Mouse (Mus musculus): ENCODE data around the gene Kif16b. TPM values are rescaled to one million over a fixed set of nuclear protein-coding genes. Genes with fewer than 3 reads are reported as not detected.

Gene Kif16b
- polyA plus RNA-seq, 1 experiment from 2014 or later, result 6.4 TPM

DNA sequence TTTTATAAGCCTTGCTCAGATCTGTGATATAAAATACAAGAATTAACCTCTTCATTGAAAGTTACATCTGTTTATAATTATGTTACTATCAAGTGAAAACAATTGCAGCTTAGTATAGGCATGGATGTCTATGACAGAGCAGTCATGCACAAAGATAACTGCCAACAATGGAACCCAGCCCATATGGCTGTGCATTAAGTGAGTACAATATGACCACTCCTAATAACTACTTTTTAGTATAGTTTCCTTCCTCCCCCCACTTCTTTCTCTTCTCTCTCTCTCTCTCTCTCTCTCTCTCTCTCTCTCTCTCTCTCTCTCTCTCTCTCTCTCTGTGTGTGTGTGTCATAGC is 185.4 kb downstream of the Kif16b start:
- no peak overlapping the region for H3K9ac ChIP-seq (replicated peaks; ENCODE audit: low read depth)
- TF ChIP-seq CTCF (IDR thresholded peaks at IDR 0.05), result no peak
- no peak for TF ChIP-seq EP300 (IDR thresholded peaks at IDR 0.05)
- no peak overlapping the region for H3K4me3 ChIP-seq (ENCODE audit: low read depth, low read length)
- no peaks in the 10 kb centered on the region for H3K4me1 ChIP-seq (ENCODE audit: insufficient read depth, low read depth, low read length)
- ATAC-seq (no peak), DNase-seq (ENCODE audit: low spot score) (no peak)
- no peaks in the 10 kb centered on the region for H3K36me3 ChIP-seq (ENCODE audit: insufficient read depth, low read length)
- no peak overlapping the region for H3K4me2 ChIP-seq (replicated peaks; ENCODE audit: low read depth, low read length)
- H3K27me3 ChIP-seq (replicated peaks; ENCODE audit: insufficient read depth, low read length), result no peaks in the 10 kb centered on the region
- no peak overlapping the region for H3K27ac ChIP-seq (ENCODE audit: low read length)
- no peaks in the 10 kb centered on the region for H3K9me3 ChIP-seq (ENCODE audit: low read length)

DNA sequence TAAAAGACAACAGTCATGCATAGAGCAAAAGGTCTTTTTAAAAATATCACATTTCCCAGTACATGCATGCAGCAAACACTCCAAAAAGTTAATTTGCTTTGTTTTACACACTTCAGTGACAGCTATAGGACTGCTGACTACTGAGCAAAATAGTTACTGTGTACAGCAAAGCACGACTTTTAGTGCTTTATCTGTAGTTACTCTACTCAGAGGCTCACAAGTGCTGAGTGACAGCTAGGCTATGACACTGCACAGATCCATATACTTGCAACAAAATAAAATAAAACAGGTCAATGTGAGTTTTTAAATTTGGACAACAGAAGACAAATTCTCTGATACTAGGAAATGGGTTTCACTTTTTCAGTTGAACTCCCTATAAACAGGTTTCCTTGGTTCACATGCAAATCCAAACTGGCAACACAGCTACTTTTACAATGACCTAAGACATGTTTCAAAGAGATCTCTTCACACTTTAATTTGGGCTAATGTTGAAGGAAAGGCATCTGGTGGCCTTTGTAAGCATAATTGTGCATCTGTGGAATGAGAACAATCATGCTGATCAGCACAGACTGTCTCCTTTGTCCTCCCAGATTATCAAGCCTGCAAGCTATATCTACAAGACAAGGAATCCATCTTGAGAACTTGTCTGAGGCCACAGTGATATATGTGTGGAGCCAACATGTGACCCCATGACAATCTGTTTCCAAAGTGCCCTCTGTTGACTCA is 186.0 kb downstream of the Kif16b start:
- no peak for ATAC-seq

DNA sequence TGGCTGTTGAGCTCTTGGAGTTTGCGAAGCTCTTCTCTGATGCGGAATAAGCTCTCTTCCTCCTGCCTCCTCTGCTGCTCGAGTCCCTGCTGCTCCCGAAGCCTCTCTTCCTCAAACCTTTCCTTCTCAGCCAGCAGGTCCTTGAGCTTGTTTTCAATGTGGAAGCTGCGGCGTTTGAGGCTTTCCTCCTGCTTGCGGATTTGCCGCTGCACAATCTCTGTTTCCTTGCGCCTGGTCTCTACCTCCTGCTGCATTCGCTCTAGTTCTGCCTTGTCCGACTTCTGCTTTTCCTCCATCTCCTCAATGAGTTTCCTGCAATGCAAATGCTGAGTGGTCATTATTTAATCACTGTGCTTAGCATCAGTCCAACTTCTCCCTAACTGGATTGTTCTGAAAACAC is 188.6 kb downstream of the Kif16b start:
- TF ChIP-seq CTCF (IDR thresholded peaks at IDR 0.05) (no peak), EP300 (IDR thresholded peaks at IDR 0.05) (no peak)

More for the DNA sequence above, 186.0 kb downstream of the Kif16b start:
- Histone ChIP-seq H3K4me2 (replicated peaks; ENCODE audit: low read depth, low read length) (no peak overlapping the region), H3K27me3 (replicated peaks; ENCODE audit: insufficient read depth, low read length) (no peaks in the 10 kb centered on the region), H3K4me3 (ENCODE audit: low read depth, low read length) (no peak overlapping the region), H3K27ac (ENCODE audit: low read length) (no peak overlapping the region), H3K4me1 (ENCODE audit: insufficient read depth, low read depth, low read length) (no peaks in the 10 kb centered on the region), H3K36me3 (ENCODE audit: insufficient read depth, low read length) (no peaks in the 10 kb centered on the region), H3K9me3 (ENCODE audit: low read length) (no peaks in the 10 kb centered on the region), H3K9ac (replicated peaks; ENCODE audit: low read depth) (no peak overlapping the region)
- DNase-seq (ENCODE audit: low spot score), result no peak
- TF ChIP-seq CTCF (IDR thresholded peaks at IDR 0.05), result no peak
- TF ChIP-seq EP300 (IDR thresholded peaks at IDR 0.05), result no peak
- WGBS, result 39% methylated on average over 1 of the region's 1 CpGs

DNA sequence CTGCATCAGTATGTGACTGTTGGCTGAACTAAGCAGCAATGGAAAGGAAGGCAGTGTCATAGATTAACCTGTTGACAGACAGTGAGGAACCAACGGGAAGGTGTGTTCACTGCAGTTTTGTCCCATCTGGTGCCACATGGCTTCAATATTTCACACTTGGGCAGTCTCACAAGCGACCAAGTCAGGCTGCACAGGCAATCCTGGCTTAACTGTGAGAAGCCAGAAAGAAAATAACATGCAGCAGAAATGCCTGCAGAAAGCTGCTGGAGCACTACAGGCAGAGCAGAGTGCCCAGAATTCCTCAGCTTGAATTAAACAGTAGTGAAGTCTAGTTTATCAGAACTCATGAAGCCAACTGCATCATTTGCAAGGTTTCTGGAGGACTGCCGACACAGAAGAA is 192.0 kb downstream of the Kif16b start:
- 76% methylated on average over 3 of the region's 3 CpGs for WGBS
- Histone ChIP-seq H3K4me2 (replicated peaks; ENCODE audit: low read depth, low read length) (no peak overlapping the region), H3K4me1 (ENCODE audit: insufficient read depth, low read depth, low read length) (no peaks in the 10 kb centered on the region), H3K4me3 (ENCODE audit: low read depth, low read length) (no peak overlapping the region), H3K27ac (ENCODE audit: low read length) (no peak overlapping the region), H3K9me3 (ENCODE audit: low read length) (no peaks in the 10 kb centered on the region), H3K36me3 (ENCODE audit: insufficient read depth, low read length) (peaks cover 4% of the 10 kb centered on the region; the same call in 1 of the 2 replicates), H3K9ac (replicated peaks; ENCODE audit: low read depth) (no peak overlapping the region), H3K27me3 (replicated peaks; ENCODE audit: insufficient read depth, low read length) (no peaks in the 10 kb centered on the region)
- DNase-seq (ENCODE audit: low spot score) (no peak), ATAC-seq (no peak)
- TF ChIP-seq EP300 (IDR thresholded peaks at IDR 0.05) (no peak), CTCF (IDR thresholded peaks at IDR 0.05) (no peak)

More for the DNA sequence above, 188.6 kb downstream of the Kif16b start:
- DNase-seq (ENCODE audit: low spot score) (no peak), ATAC-seq (no peak)
- Histone ChIP-seq H3K4me1 (ENCODE audit: insufficient read depth, low read depth, low read length) (no peaks in the 10 kb centered on the region), H3K9me3 (ENCODE audit: low read length) (no peaks in the 10 kb centered on the region), H3K27me3 (replicated peaks; ENCODE audit: insufficient read depth, low read length) (no peaks in the 10 kb centered on the region), H3K4me3 (ENCODE audit: low read depth, low read length) (no peak overlapping the region), H3K36me3 (ENCODE audit: insufficient read depth, low read length) (no peaks in the 10 kb centered on the region), H3K4me2 (replicated peaks; ENCODE audit: low read depth, low read length) (no peak overlapping the region), H3K9ac (replicated peaks; ENCODE audit: low read depth) (no peak overlapping the region), H3K27ac (ENCODE audit: low read length) (no peak overlapping the region)
- WGBS, result 87% methylated on average over 11 of the region's 11 CpGs

DNA sequence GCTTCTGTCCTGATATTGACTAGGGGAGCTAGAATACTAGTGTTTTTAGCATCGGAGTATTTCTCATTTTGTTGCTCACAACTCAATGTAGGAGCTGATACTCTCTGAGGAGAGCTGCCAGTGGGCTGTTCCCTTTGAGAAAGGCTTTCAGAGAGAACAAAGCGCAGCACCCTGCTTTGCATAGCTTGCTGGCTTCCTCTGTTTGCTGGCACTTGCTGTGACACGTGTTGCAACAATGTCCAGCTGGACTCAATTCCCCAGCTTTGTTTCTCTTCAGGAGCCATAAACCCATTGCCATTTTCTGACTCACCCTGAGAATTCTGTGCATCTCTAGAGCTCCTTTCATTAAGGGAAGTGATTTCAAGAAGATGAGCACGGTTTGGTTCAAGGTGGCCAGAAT is 200.6 kb downstream of the Kif16b start:
- Histone ChIP-seq H3K4me3 (ENCODE audit: low read depth, low read length) (no peak overlapping the region), H3K9me3 (ENCODE audit: low read length) (no peaks in the 10 kb centered on the region), H3K36me3 (ENCODE audit: insufficient read depth, low read length) (no peaks in the 10 kb centered on the region), H3K27ac (ENCODE audit: low read length) (no peak overlapping the region), H3K27me3 (replicated peaks; ENCODE audit: insufficient read depth, low read length) (no peaks in the 10 kb centered on the region), H3K4me2 (replicated peaks; ENCODE audit: low read depth, low read length) (no peak overlapping the region), H3K4me1 (ENCODE audit: insufficient read depth, low read depth, low read length) (no peaks in the 10 kb centered on the region), H3K9ac (replicated peaks; ENCODE audit: low read depth) (no peak overlapping the region)
- ATAC-seq (peak; percentile 55), DNase-seq (ENCODE audit: low spot score) (peak; percentile 54)
- WGBS, result 71% methylated on average over 4 of the region's 4 CpGs
- no peak for TF ChIP-seq EP300 (IDR thresholded peaks at IDR 0.05)
- TF ChIP-seq CTCF (IDR thresholded peaks at IDR 0.05), result no peak

DNA sequence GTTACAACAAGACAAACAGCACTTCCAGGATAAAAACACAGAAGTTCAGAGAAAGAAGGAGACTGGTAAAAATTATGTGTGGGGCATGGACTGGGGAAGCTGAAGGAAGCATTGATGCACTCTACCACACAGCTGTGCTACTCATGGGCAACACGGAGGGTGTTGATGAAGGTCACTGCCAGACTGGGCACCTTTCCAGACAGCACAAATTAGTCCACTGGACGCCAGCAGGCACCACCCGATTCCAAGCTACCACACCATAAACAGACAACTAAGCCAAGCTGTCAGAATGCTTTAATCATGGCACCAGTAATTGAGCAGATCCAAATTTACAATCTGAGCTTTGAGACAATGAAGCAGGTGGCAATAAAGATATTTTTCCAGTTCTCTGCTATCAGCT is 202.7 kb downstream of the Kif16b start:
- no peaks in the 10 kb centered on the region for H3K4me1 ChIP-seq (ENCODE audit: insufficient read depth, low read depth, low read length)
- no peaks in the 10 kb centered on the region for H3K27me3 ChIP-seq (replicated peaks; ENCODE audit: insufficient read depth, low read length)
- H3K4me3 ChIP-seq (ENCODE audit: low read depth, low read length), result no peak overlapping the region
- H3K4me2 ChIP-seq (replicated peaks; ENCODE audit: low read depth, low read length), result no peak overlapping the region
- WGBS, result 41% methylated on average over 3 of the region's 3 CpGs
- no peak for DNase-seq (ENCODE audit: low spot score)
- no peaks in the 10 kb centered on the region for H3K9me3 ChIP-seq (ENCODE audit: low read length)
- H3K36me3 ChIP-seq (ENCODE audit: insufficient read depth, low read length), result no peaks in the 10 kb centered on the region
- ATAC-seq, result no peak
- no peak overlapping the region for H3K9ac ChIP-seq (replicated peaks; ENCODE audit: low read depth)
- H3K27ac ChIP-seq (ENCODE audit: low read length), result no peak overlapping the region
- TF ChIP-seq CTCF (IDR thresholded peaks at IDR 0.05) (no peak), EP300 (IDR thresholded peaks at IDR 0.05) (no peak)

DNA sequence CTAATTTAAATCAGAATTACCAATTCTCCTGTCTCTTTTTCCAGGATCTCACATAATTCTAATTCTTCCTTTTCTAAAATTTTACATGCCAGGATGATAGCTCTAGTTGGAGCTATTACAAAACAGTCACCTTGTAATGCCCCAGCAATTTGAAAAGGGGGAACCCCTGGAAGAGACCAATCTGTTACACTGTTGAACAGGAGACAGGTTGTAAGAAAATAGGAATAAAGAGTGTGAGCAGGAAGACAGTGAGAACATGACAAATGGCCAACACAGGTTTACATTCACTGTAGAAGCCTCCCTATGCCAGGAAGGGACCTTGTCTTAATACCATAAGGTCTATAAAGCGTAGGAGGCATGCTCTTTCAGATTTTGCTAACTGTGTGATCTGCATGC is 206.4 kb downstream of the Kif16b start:
- Histone ChIP-seq H3K9ac (replicated peaks; ENCODE audit: low read depth) (no peak overlapping the region), H3K4me3 (ENCODE audit: low read depth, low read length) (no peak overlapping the region), H3K27me3 (replicated peaks; ENCODE audit: insufficient read depth, low read length) (no peaks in the 10 kb centered on the region), H3K36me3 (ENCODE audit: insufficient read depth, low read length) (no peaks in the 10 kb centered on the region), H3K27ac (ENCODE audit: low read length) (no peak overlapping the region), H3K4me1 (ENCODE audit: insufficient read depth, low read depth, low read length) (no peaks in the 10 kb centered on the region), H3K9me3 (ENCODE audit: low read length) (no peaks in the 10 kb centered on the region), H3K4me2 (replicated peaks; ENCODE audit: low read depth, low read length) (no peak overlapping the region)
- DNase-seq (ENCODE audit: low spot score) (no peak), ATAC-seq (no peak)
- WGBS, result 97% methylated on average over 1 of the region's 1 CpGs
- no peak for TF ChIP-seq EP300 (IDR thresholded peaks at IDR 0.05)
- no peak for TF ChIP-seq CTCF (IDR thresholded peaks at IDR 0.05)

Data from lung, postnatal 0 days (tissue).